Mouse (Mus musculus) small intestine, adult 2 months (tissue): Measurements from ENCODE around the gene Ctnnal1.

ENCODE experiments used
- CTCF ChIP-seq: fragments of 200-500 bp; IDR thresholded peaks from 2 replicates; pipeline ENCODE4 v1.5.1; 2012; ENCODE audit warnings: low read depth, mild to moderate bottlenecking, control low read depth, inconsistent platforms, low read length, moderate library complexity, mixed read lengths; ENCODE audit not compliant: insufficient replicate concordance, insufficient read length; ENCODE audit errors: extremely low read depth
- POLR2A ChIP-seq: fragments of 200-500 bp; IDR thresholded peaks from 2 replicates; pipeline ENCODE4 v1.6.1; 2012; ENCODE audit warnings: low read depth, mild to moderate bottlenecking, control low read depth, inconsistent platforms, low read length, moderate library complexity

- TF ChIP-seq CTCF, result no peak
- no peak for TF ChIP-seq POLR2A
Measured at GRCm38 (mm10) chr4:56880036-56880703, 15.2 kb upstream of the Ctnnal1 start.
